8 mouse cellular contexts compared by ENCODE assay signal in the genomic region with DNA sequence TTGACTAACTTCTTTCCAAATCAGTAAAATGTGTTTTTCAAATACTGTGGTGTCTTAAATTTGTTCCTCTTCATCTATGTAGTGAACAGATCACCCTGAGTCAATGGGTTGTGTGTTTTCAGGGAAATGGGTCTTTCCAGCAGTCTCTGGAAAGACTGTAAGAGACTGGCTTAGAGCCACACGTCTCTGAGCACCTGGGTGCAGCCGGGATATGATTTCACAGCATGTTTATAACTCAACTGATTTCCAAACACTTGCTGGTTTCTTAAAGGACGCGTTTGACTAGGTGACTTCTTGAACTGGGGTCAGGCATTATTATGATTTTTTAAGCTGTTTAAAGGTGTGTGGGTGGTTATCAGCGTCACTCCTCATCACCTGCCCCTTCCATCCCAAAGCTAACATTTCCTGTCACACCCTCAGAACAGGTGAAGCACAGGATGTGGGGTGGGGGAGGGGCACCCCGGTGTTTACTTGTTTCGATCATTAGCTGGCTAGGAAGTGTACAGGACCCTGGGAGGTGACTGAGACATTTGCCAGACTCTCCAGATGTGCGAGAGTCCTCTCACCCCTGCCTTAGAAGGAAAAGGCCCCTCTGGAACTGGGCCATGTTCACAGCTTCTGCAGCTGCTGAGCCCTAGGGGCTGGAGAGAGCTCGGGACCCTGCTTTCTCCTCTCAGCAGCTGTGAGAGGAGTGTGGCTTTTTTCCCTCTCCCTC.
DNase-seq lines count a peak whose midpoint lies in the region; ATAC-seq lines count a peak whose summit lies in the region.

No protein-coding gene starts in this region.

- no peak overlapping the region for H3K27ac ChIP-seq in neural tube, embryonic 15.5 days (replicated peaks)
- H3K27ac ChIP-seq in forebrain, embryonic 15.5 days (replicated peaks), result no peak overlapping the region
- no peak overlapping the region for H3K27ac ChIP-seq in intestine, embryonic 16.5 days (ENCODE audit: low read length)

- no peaks in the 10 kb centered on the region for H3K9me3 ChIP-seq in neural tube, embryonic 15.5 days (replicated peaks)
- H3K9me3 ChIP-seq in forebrain, embryonic 15.5 days, result no peaks in the 10 kb centered on the region
- H3K9me3 ChIP-seq in intestine, embryonic 16.5 days (ENCODE audit: control insufficient read depth, low read length), result no peaks in the 10 kb centered on the region

- WGBS in neural tube, embryonic 15.5 days, result 76% methylated on average over 9 of the region's 9 CpGs
- WGBS in forebrain, embryonic 15.5 days, result 71% methylated on average over 9 of the region's 9 CpGs
- WGBS in intestine, embryonic 16.5 days, result 23% methylated on average over 9 of the region's 9 CpGs

- H3K9ac ChIP-seq in neural tube, embryonic 15.5 days (replicated peaks), result no peak overlapping the region
- no peak overlapping the region for H3K9ac ChIP-seq in forebrain, embryonic 15.5 days (replicated peaks)
- no peak overlapping the region for H3K9ac ChIP-seq in intestine, embryonic 16.5 days (ENCODE audit: low read depth, low read length)

- H3K4me1 ChIP-seq in neural tube, embryonic 15.5 days, result no peaks in the 10 kb centered on the region
- H3K4me1 ChIP-seq in forebrain, embryonic 15.5 days, result 0 out of 2 replicates have a peak, but pooled peaks cover 3% of the 10 kb centered on the region
- 0 out of 2 replicates have a peak, but pooled peaks cover 4% of the 10 kb centered on the region for H3K4me1 ChIP-seq in intestine, embryonic 16.5 days (ENCODE audit: control insufficient read depth, insufficient read depth, low read length)

- no peaks in the 10 kb centered on the region for H3K27me3 ChIP-seq in neural tube, embryonic 15.5 days (replicated peaks)
- no peaks in the 10 kb centered on the region for H3K27me3 ChIP-seq in forebrain, embryonic 15.5 days
- no peaks in the 10 kb centered on the region for H3K27me3 ChIP-seq in intestine, embryonic 16.5 days (replicated peaks; ENCODE audit: control insufficient read depth, insufficient read depth, low read length)

- H3K4me2 ChIP-seq in neural tube, embryonic 15.5 days, result no peak overlapping the region
- no peak overlapping the region for H3K4me2 ChIP-seq in forebrain, embryonic 15.5 days (replicated peaks)
- no peak overlapping the region for H3K4me2 ChIP-seq in intestine, embryonic 16.5 days (ENCODE audit: low read depth, low read length)

- peak; percentile 15 for DNase-seq in neural tube, embryonic 10.5 days (ENCODE audit: extremely low spot score, low spot score)
- DNase-seq in testis, postnatal 14 days (ENCODE audit: low spot score), result peak; percentile 5
- DNase-seq in thymus, adult 18-20 months, result no peak
- DNase-seq in urinary bladder, postnatal 10 days (ENCODE audit: low spot score), result no peak

- no peaks in the 10 kb centered on the region for H3K36me3 ChIP-seq in neural tube, embryonic 15.5 days
- no peaks in the 10 kb centered on the region for H3K36me3 ChIP-seq in forebrain, embryonic 15.5 days
- no peaks in the 10 kb centered on the region for H3K36me3 ChIP-seq in intestine, embryonic 16.5 days (ENCODE audit: control insufficient read depth, insufficient read depth, low read length)

- no peak overlapping the region for H3K4me3 ChIP-seq in neural tube, embryonic 15.5 days (replicated peaks)
- H3K4me3 ChIP-seq in forebrain, embryonic 15.5 days, result no peak overlapping the region
- no peak overlapping the region for H3K4me3 ChIP-seq in intestine, embryonic 16.5 days (ENCODE audit: low read length)

- no peak for ATAC-seq in neural tube, embryonic 15.5 days (ENCODE audit: low FRiP score)
- 0 out of 2 replicates have a peak, but pooled peaks have one; percentile 38 for ATAC-seq in forebrain, embryonic 15.5 days (replicated peaks)
- peak; percentile 60 for ATAC-seq in intestine, embryonic 16.5 days
- no peak for ATAC-seq in monocyte, adult 5-6 weeks (replicated peaks; ENCODE audit: insufficient number of reproducible peaks, low FRiP score, low TSS enrichment, poor library complexity, severe bottlenecking)

Comparison
In these comparisons a context has a peak if more than half of its experiments do, and no peak if none do; other contexts are left out.
1. DNase-seq: peak in neural tube, embryonic 10.5 days (single experiment) and testis, postnatal 14 days (single experiment); none in thymus, adult 18-20 months (0 of 2) and urinary bladder, postnatal 10 days (single experiment).
2. ATAC-seq: peak in forebrain, embryonic 15.5 days (single experiment) and intestine, embryonic 16.5 days (single experiment); none in neural tube, embryonic 15.5 days (single experiment) and monocyte, adult 5-6 weeks (single experiment).